Mouse (Mus musculus): ENCODE measurements at regions not wholly inside any gene's neighbourhood (a gene's known extent, or its start where the extent isn't known, plus 50 kb on each side); places are given as distances from the start of the nearest gene placed in this dataset.

- no peaks in the 10 kb centered on the region for H3K4me1 ChIP-seq (replicated peaks; ENCODE audit: control insufficient read depth, insufficient read depth, low read length)
- no peak overlapping the region for H3K4me3 ChIP-seq (replicated peaks; ENCODE audit: low read length)
- H3K36me3 ChIP-seq (ENCODE audit: control insufficient read depth, insufficient read depth), result no peaks in the 10 kb centered on the region
- no peak overlapping the region for H3K27ac ChIP-seq (ENCODE audit: low read length)
- 75% methylated on average over 7 of the region's 7 CpGs for WGBS
- no peaks in the 10 kb centered on the region for H3K27me3 ChIP-seq (replicated peaks; ENCODE audit: control insufficient read depth, insufficient read depth, low read length)
- no peaks in the 10 kb centered on the region for H3K9me3 ChIP-seq (ENCODE audit: control insufficient read depth, low read length)
- no peak overlapping the region for H3K9ac ChIP-seq (replicated peaks; ENCODE audit: low read depth, low read length)
- no peak for ATAC-seq
- H3K4me2 ChIP-seq (ENCODE audit: low read length), result no peak overlapping the region
These were observed 66.9 kb upstream of the Pdha2 start for GRCm38 (mm10) chr3:141279041-141279554.

GRCm38 (mm10) chr3:141293802-141294201, 81.6 kb upstream of the Pdha2 start:
- no peak overlapping the region for H3K27ac ChIP-seq (ENCODE audit: low read length)
- no peak overlapping the region for H3K9ac ChIP-seq (replicated peaks; ENCODE audit: low read depth, low read length)
- H3K4me3 ChIP-seq (replicated peaks; ENCODE audit: low read length), result no peak overlapping the region
- H3K4me1 ChIP-seq (replicated peaks; ENCODE audit: control insufficient read depth, insufficient read depth, low read length), result no peaks in the 10 kb centered on the region
- no peak for ATAC-seq
- no peaks in the 10 kb centered on the region for H3K36me3 ChIP-seq (ENCODE audit: control insufficient read depth, insufficient read depth)
- no peaks in the 10 kb centered on the region for H3K9me3 ChIP-seq (ENCODE audit: control insufficient read depth, low read length)
- 82% methylated on average over 2 of the region's 2 CpGs for WGBS
- no peaks in the 10 kb centered on the region for H3K27me3 ChIP-seq (replicated peaks; ENCODE audit: control insufficient read depth, insufficient read depth, low read length)
- H3K4me2 ChIP-seq (ENCODE audit: low read length), result no peak overlapping the region

GRCm38 (mm10) chr3:141296897-141297296, 84.7 kb upstream of the Pdha2 start:
- Histone ChIP-seq H3K36me3 (ENCODE audit: control insufficient read depth, insufficient read depth) (no peaks in the 10 kb centered on the region), H3K27me3 (replicated peaks; ENCODE audit: control insufficient read depth, insufficient read depth, low read length) (no peaks in the 10 kb centered on the region), H3K4me3 (replicated peaks; ENCODE audit: low read length) (no peak overlapping the region), H3K4me2 (ENCODE audit: low read length) (no peak overlapping the region), H3K9ac (replicated peaks; ENCODE audit: low read depth, low read length) (no peak overlapping the region), H3K27ac (ENCODE audit: low read length) (no peak overlapping the region), H3K4me1 (replicated peaks; ENCODE audit: control insufficient read depth, insufficient read depth, low read length) (no peaks in the 10 kb centered on the region), H3K9me3 (ENCODE audit: control insufficient read depth, low read length) (no peaks in the 10 kb centered on the region)
- no peak for ATAC-seq

- no peak overlapping the region for H3K4me2 ChIP-seq (ENCODE audit: low read length)
- H3K27ac ChIP-seq (ENCODE audit: low read length), result no peak overlapping the region
- H3K27me3 ChIP-seq (replicated peaks; ENCODE audit: control insufficient read depth, insufficient read depth, low read length), result no peaks in the 10 kb centered on the region
- H3K9ac ChIP-seq (replicated peaks; ENCODE audit: low read depth, low read length), result no peak overlapping the region
- no peak for ATAC-seq
- 74% methylated on average over 1 of the region's 1 CpGs for whole genome bisulfite sequencing
- no peaks in the 10 kb centered on the region for H3K4me1 ChIP-seq (replicated peaks; ENCODE audit: control insufficient read depth, insufficient read depth, low read length)
- H3K36me3 ChIP-seq (ENCODE audit: control insufficient read depth, insufficient read depth), result no peaks in the 10 kb centered on the region
- no peak overlapping the region for H3K4me3 ChIP-seq (replicated peaks; ENCODE audit: low read length)
- H3K9me3 ChIP-seq (ENCODE audit: control insufficient read depth, low read length), result no peaks in the 10 kb centered on the region
These were observed 87.6 kb upstream of the Pdha2 start for GRCm38 (mm10) chr3:141299749-141300148.

- no peaks in the 10 kb centered on the region for H3K27me3 ChIP-seq (replicated peaks; ENCODE audit: control insufficient read depth, insufficient read depth, low read length)
- H3K9ac ChIP-seq (replicated peaks; ENCODE audit: low read depth, low read length), result no peak overlapping the region
- H3K4me1 ChIP-seq (replicated peaks; ENCODE audit: control insufficient read depth, insufficient read depth, low read length), result peaks cover under 1% of the 10 kb centered on the region; the same call in 1 of the 2 replicates
- no peak for ATAC-seq
- no peaks in the 10 kb centered on the region for H3K36me3 ChIP-seq (ENCODE audit: control insufficient read depth, insufficient read depth)
- H3K27ac ChIP-seq (ENCODE audit: low read length), result no peak overlapping the region
- H3K4me3 ChIP-seq (replicated peaks; ENCODE audit: low read length), result no peak overlapping the region
- H3K4me2 ChIP-seq (ENCODE audit: low read length), result no peak overlapping the region
- no peaks in the 10 kb centered on the region for H3K9me3 ChIP-seq (ENCODE audit: control insufficient read depth, low read length)
These were observed 121.5 kb upstream of the Pdha2 start for GRCm38 (mm10) chr3:141333517-141334113.

GRCm38 (mm10) chr3:141338224-141338982, 126.2 kb upstream of the Pdha2 start:
- peak; percentile 79 for ATAC-seq
- WGBS, result 14% methylated on average over 9 of the region's 9 CpGs
- H3K4me2 ChIP-seq (ENCODE audit: low read length), result peak overlapping the region; percentile 42

GRCm38 (mm10) chr3:141353961-141354360, 111.1 kb upstream of the Unc5c start:
- H3K4me1 ChIP-seq (replicated peaks; ENCODE audit: control insufficient read depth, insufficient read depth, low read length), result no peaks in the 10 kb centered on the region
- 96% methylated on average over 1 of the region's 1 CpGs for WGBS
- H3K9me3 ChIP-seq (ENCODE audit: control insufficient read depth, low read length), result no peaks in the 10 kb centered on the region
- no peak overlapping the region for H3K4me2 ChIP-seq (ENCODE audit: low read length)
- H3K4me3 ChIP-seq (replicated peaks; ENCODE audit: low read length), result no peak overlapping the region
- no peak for ATAC-seq
- H3K27ac ChIP-seq (ENCODE audit: low read length), result no peak overlapping the region
- H3K36me3 ChIP-seq (ENCODE audit: control insufficient read depth, insufficient read depth), result no peaks in the 10 kb centered on the region
- no peaks in the 10 kb centered on the region for H3K27me3 ChIP-seq (replicated peaks; ENCODE audit: control insufficient read depth, insufficient read depth, low read length)
- no peak overlapping the region for H3K9ac ChIP-seq (replicated peaks; ENCODE audit: low read depth, low read length)

More at GRCm38 (mm10) chr3:141338224-141338982, 126.2 kb upstream of the Pdha2 start:
- H3K4me3 ChIP-seq (replicated peaks; ENCODE audit: low read length), result peak overlapping the region; percentile 9
- H3K4me1 ChIP-seq (replicated peaks; ENCODE audit: control insufficient read depth, insufficient read depth, low read length), result peaks cover 3% of the 10 kb centered on the region; the same call in 1 of the 2 replicates
- H3K9me3 ChIP-seq (ENCODE audit: control insufficient read depth, low read length), result no peaks in the 10 kb centered on the region
- no peaks in the 10 kb centered on the region for H3K27me3 ChIP-seq (replicated peaks; ENCODE audit: control insufficient read depth, insufficient read depth, low read length)
- H3K36me3 ChIP-seq (ENCODE audit: control insufficient read depth, insufficient read depth), result no peaks in the 10 kb centered on the region
- H3K27ac ChIP-seq (ENCODE audit: low read length), result no peak overlapping the region
- peak overlapping the region; percentile 32; the same call in 1 of the 2 replicates for H3K9ac ChIP-seq (replicated peaks; ENCODE audit: low read depth, low read length)

GRCm38 (mm10) chr3:141393005-141393404, 72.0 kb upstream of the Unc5c start:
- no peak overlapping the region for H3K27ac ChIP-seq (ENCODE audit: low read length)
- H3K4me3 ChIP-seq (replicated peaks; ENCODE audit: low read length), result no peak overlapping the region
- ATAC-seq, result no peak
- no peaks in the 10 kb centered on the region for H3K36me3 ChIP-seq (ENCODE audit: control insufficient read depth, insufficient read depth)
- WGBS, result 74% methylated on average over 1 of the region's 1 CpGs
- no peak overlapping the region for H3K9ac ChIP-seq (replicated peaks; ENCODE audit: low read depth, low read length)
- H3K4me2 ChIP-seq (ENCODE audit: low read length), result no peak overlapping the region
- H3K27me3 ChIP-seq (replicated peaks; ENCODE audit: control insufficient read depth, insufficient read depth, low read length), result no peaks in the 10 kb centered on the region
- H3K4me1 ChIP-seq (replicated peaks; ENCODE audit: control insufficient read depth, insufficient read depth, low read length), result no peaks in the 10 kb centered on the region
- H3K9me3 ChIP-seq (ENCODE audit: control insufficient read depth, low read length), result no peaks in the 10 kb centered on the region

- no peaks in the 10 kb centered on the region for H3K9me3 ChIP-seq (ENCODE audit: control insufficient read depth, low read length)
- no peak overlapping the region for H3K4me3 ChIP-seq (replicated peaks; ENCODE audit: low read length)
- H3K9ac ChIP-seq (replicated peaks; ENCODE audit: low read depth, low read length), result no peak overlapping the region
- no peak overlapping the region for H3K27ac ChIP-seq (ENCODE audit: low read length)
- H3K4me2 ChIP-seq (ENCODE audit: low read length), result no peak overlapping the region
- no peaks in the 10 kb centered on the region for H3K36me3 ChIP-seq (ENCODE audit: control insufficient read depth, insufficient read depth)
- H3K27me3 ChIP-seq (replicated peaks; ENCODE audit: control insufficient read depth, insufficient read depth, low read length), result no peaks in the 10 kb centered on the region
- ATAC-seq, result no peak
- WGBS, result 92% methylated on average over 2 of the region's 2 CpGs
- no peaks in the 10 kb centered on the region for H3K4me1 ChIP-seq (replicated peaks; ENCODE audit: control insufficient read depth, insufficient read depth, low read length)
These were observed 66.8 kb upstream of the Unc5c start for GRCm38 (mm10) chr3:141398214-141398613.

Data from forebrain, embryonic 16.5 days (tissue).